Mouse (Mus musculus): ENCODE measurements around the gene Ift46.

Ift46 gene

DNA sequence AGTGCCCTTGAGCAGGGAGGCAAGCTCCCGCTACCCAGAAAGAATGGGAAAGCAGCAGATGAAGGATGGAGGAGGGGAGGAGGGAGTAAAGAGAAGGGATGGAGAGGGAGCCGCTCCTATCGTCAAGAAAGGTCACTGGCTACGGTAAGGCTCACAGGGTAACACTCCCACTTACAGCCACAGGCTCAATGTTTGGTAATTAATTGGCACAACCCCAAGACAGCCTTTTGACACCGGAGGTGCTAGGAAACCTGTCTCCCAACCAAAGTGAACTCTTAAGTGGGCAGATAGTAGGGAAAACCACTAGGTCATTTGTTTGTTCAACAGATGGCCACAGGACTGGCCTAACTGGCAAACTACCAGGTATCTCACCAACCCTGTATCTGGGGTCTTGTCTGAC is 39.4 kb downstream of the Ift46 start:
- DNase-seq (ENCODE audit: low spot score in 2 of 2) = no peak

DNA sequence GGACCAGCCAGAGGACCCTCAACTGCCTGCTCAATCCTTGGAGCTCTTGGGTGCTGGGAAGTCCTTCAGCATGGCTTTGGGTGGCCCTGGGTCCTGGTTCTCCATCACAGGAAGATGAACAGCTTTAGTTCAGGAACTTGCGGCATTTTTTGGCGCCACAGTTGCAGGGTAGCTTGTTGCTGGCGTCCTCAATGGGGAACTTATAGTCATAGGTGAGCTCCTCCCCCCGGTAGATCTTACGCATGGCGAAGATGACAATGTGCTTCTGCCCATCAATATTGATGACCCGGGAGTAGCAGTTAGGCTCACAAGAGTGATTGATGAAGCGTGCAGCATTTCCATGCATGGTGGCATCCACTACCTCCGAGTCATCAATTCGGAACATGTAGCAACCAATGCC is 40.1 kb downstream of the Ift46 start:
- no peak for DNase-seq (ENCODE audit: low spot score in 2 of 2)

DNA sequence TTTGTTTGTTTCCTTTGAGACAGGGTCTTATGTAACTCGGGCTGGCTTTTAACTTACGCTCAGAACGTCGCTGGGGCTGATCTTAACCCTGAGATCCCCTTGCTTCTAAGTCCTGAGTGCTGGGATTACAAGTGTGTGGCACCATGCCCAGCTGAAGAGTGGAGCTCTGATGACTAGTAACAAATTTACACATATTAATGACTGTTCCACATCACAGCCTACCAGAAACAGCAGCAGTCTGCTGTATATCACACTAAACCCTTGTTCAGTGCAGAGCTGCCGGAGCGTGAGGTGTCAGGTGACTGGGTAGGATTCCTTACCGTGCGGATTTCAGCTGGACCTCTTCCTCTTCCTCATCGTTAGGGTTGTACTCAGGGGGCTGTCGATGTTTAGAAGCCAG is 42.6 kb downstream of the Ift46 start:
- no peak for DNase-seq (ENCODE audit: low spot score in 2 of 2)

DNA sequence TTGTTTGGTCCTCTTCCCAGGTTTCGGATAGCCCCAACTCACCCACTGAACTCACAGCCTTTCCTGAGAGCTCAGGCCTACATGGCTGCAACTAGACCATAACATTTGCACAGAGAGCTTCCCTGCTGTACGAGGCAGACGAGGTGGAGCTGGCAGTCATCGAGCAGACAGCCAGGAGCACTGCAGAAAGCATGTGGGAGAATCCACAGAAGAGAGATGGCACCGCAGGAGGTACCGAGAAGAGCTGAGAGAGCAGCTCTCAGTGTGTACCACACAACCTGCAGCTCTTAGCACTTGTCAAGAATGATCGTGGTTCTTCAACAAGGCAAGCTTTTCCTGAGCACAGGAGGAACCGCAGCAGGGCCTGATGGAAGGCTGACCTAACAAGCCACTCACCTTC is 46.5 kb downstream of the Ift46 start:
- no peak for DNase-seq (ENCODE audit: low spot score in 2 of 2)

DNA sequence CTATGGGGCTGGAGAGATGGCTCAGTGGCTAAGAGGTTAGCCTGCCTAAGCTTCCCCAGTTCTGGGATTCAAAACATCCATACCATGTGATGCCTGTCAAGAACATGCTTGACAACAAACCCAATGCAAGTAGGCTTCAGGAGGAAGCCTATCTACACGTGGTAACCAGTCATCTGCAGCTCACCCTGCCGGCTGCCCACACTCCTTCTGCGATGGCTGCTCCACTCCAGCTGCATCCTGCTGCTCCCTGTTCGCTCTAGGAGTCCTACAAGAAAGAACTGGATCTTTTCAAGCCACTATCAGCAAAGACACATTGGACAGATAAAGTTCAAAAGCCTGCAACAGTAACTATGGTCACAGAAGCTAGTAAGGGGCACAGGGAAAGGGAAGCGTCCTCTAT is 49.8 kb downstream of the Ift46 start:
- no peak for DNase-seq (ENCODE audit: low spot score in 2 of 2)

DNA sequence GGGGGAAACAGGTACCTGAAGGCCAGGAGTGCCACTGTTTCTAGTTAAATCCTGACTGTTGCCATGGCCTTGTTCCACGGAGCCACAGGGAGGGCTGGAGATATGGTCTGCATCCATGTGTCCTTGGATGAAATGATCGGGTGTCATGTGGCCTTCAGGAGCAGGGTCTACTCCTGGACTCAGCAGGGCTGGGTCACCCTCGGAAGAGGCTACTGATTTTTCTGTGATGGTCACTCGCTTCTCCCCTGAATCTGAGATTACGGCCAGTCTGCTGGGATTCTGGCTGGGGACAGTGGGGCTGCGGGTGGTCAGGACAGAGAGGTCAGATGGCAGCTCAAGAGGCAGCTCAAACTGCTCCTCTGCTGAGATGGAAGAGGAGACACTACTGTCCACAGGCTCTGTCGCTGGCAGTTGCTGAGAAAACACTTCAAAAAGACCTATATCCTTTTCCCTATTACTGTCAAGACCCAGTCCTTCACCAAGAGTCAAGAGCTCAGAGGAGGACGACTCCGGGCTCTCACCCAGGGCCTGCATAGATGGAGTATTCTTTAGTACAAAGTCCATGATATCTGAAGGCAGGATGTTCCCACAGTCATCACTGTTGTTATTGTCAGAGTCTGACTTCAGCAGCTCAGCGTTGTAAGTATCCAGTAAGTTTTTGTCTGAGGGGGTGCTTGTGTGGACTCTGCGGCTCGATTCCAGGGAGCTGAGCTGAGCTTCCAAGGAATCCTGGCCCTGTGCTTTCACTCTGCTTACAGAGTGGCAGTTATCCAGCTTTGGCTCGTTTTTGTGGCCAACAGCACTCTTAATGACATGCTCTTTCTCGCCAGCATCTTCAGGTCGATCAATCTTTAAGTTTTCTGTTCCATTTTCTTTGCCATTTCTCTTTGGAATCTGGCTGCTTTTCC is 52.5 kb downstream of the Ift46 start:
- no peak for DNase-seq (ENCODE audit: low spot score in 2 of 2)

DNA sequence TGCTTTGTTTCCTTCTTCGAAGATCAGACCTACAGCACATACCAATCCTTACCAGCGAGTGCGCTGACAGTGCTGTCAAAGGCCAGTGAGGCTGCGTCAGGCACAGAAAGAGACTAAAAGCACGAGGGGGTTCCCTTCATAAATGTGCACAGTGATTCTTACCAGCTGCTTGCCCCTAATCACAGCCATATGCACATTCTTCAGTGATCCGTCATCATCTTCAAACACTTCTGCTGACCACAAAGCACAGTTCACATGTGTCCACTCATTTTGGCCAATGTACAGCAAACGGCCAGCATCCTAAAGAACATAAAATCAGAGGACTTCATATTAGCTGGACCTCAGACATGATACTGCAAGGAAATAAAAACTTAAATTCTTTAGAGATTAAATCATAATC is 59.0 kb downstream of the Ift46 start:
- DNase-seq (ENCODE audit: low spot score in 2 of 2) = no peak

DNA sequence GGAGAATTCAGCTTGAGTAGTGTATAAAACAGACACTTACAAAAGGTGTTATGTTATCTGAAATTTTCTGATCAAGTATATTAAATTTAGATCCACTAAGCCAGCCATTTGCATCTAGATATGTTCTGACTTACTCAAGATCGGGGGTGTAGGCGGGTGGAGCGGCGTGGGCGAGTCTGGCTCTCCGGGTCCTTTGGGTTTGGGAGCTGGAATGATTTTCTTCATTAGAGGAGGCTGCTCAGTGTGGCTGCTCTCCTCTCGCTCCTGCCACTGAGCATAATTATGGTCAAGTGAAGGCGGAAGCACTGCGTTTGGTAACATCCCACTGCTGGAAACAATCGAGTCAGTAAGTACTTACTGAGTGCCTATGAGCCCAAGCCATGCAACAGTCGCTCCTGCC is 61.2 kb downstream of the Ift46 start:
- peak in 1 of 2 experiments; percentile 63 for DNase-seq (ENCODE audit: low spot score in 2 of 2)

DNA sequence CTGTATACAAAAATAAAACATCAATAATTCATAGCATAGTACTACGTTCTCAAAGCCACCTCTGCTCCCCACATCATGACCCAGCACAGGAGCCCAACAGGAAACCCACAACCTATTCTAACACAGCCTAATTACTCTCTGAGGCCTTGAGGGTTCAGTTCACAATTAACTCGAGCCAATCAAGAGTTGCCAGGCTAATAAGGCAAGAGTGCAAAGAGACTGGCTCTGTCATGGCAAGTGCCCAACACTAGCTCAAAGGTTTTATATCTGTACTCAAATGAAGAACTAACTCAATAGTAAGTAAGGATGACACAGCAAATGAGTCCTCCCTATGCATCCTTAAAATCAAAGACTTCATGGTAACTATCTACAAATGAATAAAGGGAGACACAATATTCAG is 62.8 kb downstream of the Ift46 start:
- DNase-seq (ENCODE audit: low spot score in 2 of 2) = no peak

DNA sequence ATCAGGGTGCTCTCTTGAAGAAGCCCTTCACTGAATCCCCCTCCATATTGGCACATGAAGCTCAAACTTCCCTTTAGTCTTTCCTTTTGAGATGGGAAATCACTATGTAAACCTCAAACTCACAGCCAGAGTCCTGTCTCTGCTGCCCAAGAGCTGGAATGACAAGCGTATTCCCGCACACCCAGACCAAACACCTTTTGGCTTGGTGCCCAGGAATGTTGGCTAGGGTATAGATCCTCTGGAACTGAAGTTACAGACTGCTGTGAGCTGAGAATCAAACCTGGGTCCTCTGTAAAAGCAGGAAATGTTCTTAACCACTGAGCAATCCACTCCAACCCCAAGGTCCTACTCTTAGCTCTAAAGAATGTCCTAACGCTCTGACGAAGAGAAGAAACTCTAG is 64.6 kb downstream of the Ift46 start:
- no peak for DNase-seq (ENCODE audit: low spot score in 2 of 2)

DNA sequence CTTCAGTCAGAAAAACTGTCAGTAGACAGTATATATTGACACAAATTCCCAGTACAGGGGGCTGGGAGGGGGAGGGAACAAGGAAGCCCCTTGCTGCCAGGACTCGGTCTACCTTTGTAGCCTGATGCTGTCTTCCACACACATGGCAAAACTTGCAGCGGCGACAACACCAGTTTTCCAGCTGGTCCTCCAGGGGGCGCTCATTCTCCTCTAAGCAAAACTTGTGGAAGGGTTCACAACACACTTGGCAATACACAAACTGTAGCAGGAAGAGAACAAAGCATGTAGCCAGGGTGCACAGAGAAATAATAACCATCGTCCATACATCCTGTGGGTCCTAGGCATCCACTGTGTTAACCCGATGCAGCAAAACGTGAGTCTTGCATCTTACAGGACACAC is 68.7 kb downstream of the Ift46 start:
- peak in 1 of 2 experiments; percentile 70 for DNase-seq (ENCODE audit: low spot score in 2 of 2)

DNA sequence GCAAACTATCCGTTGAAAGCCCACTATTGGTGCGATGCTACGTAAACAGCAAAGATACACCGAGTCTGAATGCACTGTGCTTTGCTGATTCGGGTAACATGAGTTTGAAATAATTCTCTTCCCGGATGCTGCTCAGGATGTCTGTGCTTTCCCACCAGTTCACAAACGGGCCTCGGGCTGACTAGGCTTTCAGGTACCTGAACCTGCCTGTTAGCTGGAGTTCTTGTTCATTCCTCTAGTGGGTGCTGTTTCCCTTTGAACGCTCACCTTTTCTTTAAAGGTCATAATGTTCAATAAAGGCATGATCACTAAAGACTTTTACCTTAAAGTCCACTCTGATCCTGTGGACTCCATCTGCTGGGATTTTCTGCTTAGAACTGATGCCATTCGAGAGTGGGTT is 73.5 kb downstream of the Ift46 start:
- DNase-seq (ENCODE audit: low spot score in 2 of 2) = no peak

Measured in left cerebral cortex, adult 9 months (tissue).